Mouse (Mus musculus): ENCODE results near the gene Tmprss11c. TPM values are rescaled to one million over a fixed set of nuclear protein-coding genes. Genes with fewer than 3 reads are reported as not detected.

Tmprss11c gene
- polyA plus RNA-seq, 1 experiment, result not detected

DNA sequence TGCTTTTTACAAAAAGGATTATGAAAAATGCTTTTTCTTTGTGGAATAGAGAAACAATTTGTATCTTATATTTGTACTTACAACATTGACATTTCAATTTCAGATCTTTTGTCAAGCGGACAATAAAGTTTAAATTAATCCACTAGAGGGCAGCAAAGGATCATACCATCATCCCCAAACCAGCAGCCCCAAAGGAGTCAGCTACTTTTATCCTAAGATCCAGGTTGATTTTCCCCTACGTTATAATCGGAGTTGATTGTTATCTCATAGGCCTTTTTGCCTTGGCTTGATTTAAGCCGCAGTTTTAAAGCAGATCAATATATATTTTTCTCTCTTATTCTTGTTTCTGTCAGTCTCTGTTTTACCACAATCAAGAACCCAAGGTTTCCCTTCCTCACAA is 97.8 kb downstream of the Tmprss11c start:
- TF ChIP-seq CTCF (IDR thresholded peaks at IDR 0.05; ENCODE audit: insufficient read depth, low read depth, low read length) (no peak), POLR2A (IDR thresholded peaks at IDR 0.05; ENCODE audit: insufficient read depth, low read depth, low read length) (no peak)
- Histone ChIP-seq H3K4me1 (ENCODE audit: control insufficient read depth, insufficient read depth, low read length) (no peaks in the 10 kb centered on the region), H3K4me3 (ENCODE audit: insufficient read depth, low read depth, low read length) (no peak overlapping the region), H3K27ac (ENCODE audit: insufficient read depth, low read depth, low read length) (no peak overlapping the region)
- WGBS, result 8% methylated on average over 4 of the region's 4 CpGs

- TF ChIP-seq POLR2A (IDR thresholded peaks at IDR 0.05; ENCODE audit: insufficient read depth, low read depth, low read length) (no peak), CTCF (IDR thresholded peaks at IDR 0.05; ENCODE audit: insufficient read depth, low read depth, low read length) (no peak)
- Histone ChIP-seq H3K27ac (ENCODE audit: insufficient read depth, low read depth, low read length) (no peak overlapping the region), H3K4me3 (ENCODE audit: insufficient read depth, low read depth, low read length) (no peak overlapping the region), H3K4me1 (ENCODE audit: control insufficient read depth, insufficient read depth, low read length) (no peaks in the 10 kb centered on the region)
- 24% methylated on average over 5 of the region's 5 CpGs for WGBS
Measured at GRCm38 (mm10) chr5:86190770-86191169, 98.3 kb downstream of the Tmprss11c start.

DNA sequence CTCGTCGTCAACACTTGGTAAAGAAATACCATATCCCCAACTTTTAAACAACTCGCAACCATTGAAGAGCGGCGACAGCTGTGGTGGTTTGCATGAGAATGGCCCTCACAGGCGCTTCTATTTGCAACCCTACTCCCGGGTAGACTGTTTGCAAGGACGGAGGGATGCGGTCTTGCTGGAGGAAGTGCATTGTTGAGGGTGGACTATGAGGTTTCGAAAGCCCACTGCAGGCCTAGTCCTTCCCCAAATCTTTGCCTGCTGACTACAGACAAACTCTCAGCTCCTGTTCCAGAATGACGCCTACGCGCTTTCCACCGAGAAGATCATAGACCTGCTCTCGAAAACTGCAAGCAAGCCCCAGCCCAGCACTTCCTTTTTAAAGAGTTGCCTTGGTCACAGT is 98.8 kb downstream of the Tmprss11c start:
- no peak overlapping the region for H3K27ac ChIP-seq (ENCODE audit: insufficient read depth, low read depth, low read length)
- TF ChIP-seq CTCF (IDR thresholded peaks at IDR 0.05; ENCODE audit: insufficient read depth, low read depth, low read length) (no peak), POLR2A (IDR thresholded peaks at IDR 0.05; ENCODE audit: insufficient read depth, low read depth, low read length) (no peak)
- H3K4me1 ChIP-seq (ENCODE audit: control insufficient read depth, insufficient read depth, low read length), result no peaks in the 10 kb centered on the region
- 47% methylated on average over 15 of the region's 15 CpGs for WGBS
- no peak overlapping the region for H3K4me3 ChIP-seq (ENCODE audit: insufficient read depth, low read depth, low read length)

DNA sequence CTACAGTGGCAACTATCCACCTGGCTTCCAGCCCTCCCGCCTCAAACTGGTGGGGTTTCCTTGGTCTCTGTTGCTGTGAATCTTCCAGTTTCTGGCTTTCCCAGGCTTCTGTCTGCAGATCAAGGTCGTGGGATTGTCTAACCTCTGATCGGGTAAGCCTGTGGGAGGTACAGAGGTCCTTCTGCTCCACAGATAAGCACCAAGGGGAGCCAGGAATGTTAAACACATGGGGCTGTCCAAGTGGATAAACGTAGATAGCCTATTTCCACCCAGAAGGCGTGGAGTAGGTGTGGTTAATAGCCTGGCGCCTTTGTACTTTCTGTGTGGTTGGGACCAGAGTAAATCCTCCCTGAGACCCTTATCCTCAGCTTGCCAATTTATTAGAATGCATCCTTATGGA is 101.7 kb downstream of the Tmprss11c start:
- 86% methylated on average over 6 of the region's 6 CpGs for WGBS
- no peak overlapping the region for H3K27ac ChIP-seq (ENCODE audit: insufficient read depth, low read depth, low read length)
- TF ChIP-seq CTCF (IDR thresholded peaks at IDR 0.05; ENCODE audit: insufficient read depth, low read depth, low read length), result no peak
- no peak for TF ChIP-seq POLR2A (IDR thresholded peaks at IDR 0.05; ENCODE audit: insufficient read depth, low read depth, low read length)

More for the DNA sequence above, 101.7 kb downstream of the Tmprss11c start:
- H3K4me1 ChIP-seq (ENCODE audit: control insufficient read depth, insufficient read depth, low read length), result no peaks in the 10 kb centered on the region
- no peak overlapping the region for H3K4me3 ChIP-seq (ENCODE audit: insufficient read depth, low read depth, low read length)

Other genes with a start within 250 kb of the Tmprss11c start
- not detected in 2 replicates for gene Cenpc1, start 223.7 kb downstream of the Tmprss11c start, polyA plus RNA-seq (2012; ENCODE audit: insufficient read depth, insufficient read length, low replicate concordance, missing spikeins)
- not detected in 2 replicates for gene Stap1, start 217.6 kb downstream of the Tmprss11c start, polyA plus RNA-seq (2012; ENCODE audit: insufficient read depth, insufficient read length, low replicate concordance, missing spikeins)
- gene Uba6, start 116.5 kb downstream of the Tmprss11c start, polyA plus RNA-seq (2012; ENCODE audit: insufficient read depth, insufficient read length, low replicate concordance, missing spikeins), result 52.6 TPM in 1 of 2 replicates, not detected in the other
- not detected in 2 replicates for gene Gnrhr, start 91.4 kb downstream of the Tmprss11c start, polyA plus RNA-seq (2012; ENCODE audit: insufficient read depth, insufficient read length, low replicate concordance, missing spikeins)
- not detected in 2 replicates for gene Tmprss11d, start 84.1 kb upstream of the Tmprss11c start, polyA plus RNA-seq (2012; ENCODE audit: insufficient read depth, insufficient read length, low replicate concordance, missing spikeins)
- not detected in 2 replicates for gene Tmprss11a, start 179.7 kb upstream of the Tmprss11c start, polyA plus RNA-seq (2012; ENCODE audit: insufficient read depth, insufficient read length, low replicate concordance, missing spikeins)
- gene Tmprss11g, start 229.3 kb upstream of the Tmprss11c start, polyA plus RNA-seq (2012; ENCODE audit: insufficient read depth, insufficient read length, low replicate concordance, missing spikeins), result not detected in 2 replicates

All from olfactory bulb, adult 2 months (tissue).